Mouse (Mus musculus) stomach, embryonic 15.5 days (tissue): ENCODE results near the gene Agxt2. TPM values are rescaled to one million over a fixed set of nuclear protein-coding genes. Genes with fewer than 3 reads are reported as not detected.

Experiments used
- ATAC-seq: fragments of 200-750 bp; cut with Nextera tagmentation; 2 replicates; pipeline ENCODE4 v1.8.0; 2017; ENCODE audit warnings: low read depth, moderate number of reproducible peaks, moderate TSS enrichment; ENCODE audit not compliant: insufficient read depth, low FRiP score
- H3K27ac ChIP-seq: fragments of 300-500 bp; sonication (generic); 2 replicates; pipeline ENCODE4 v1.5.1; 2015; ENCODE audit warnings: mild to moderate bottlenecking, inconsistent platforms
- H3K27me3 ChIP-seq: fragments of 300-500 bp; sonication (generic); replicated peaks from 2 replicates; pipeline ENCODE4 v1.6.1; 2015; ENCODE audit warnings: inconsistent platforms
- H3K36me3 ChIP-seq: fragments of 300-500 bp; sonication (generic); 2 replicates; pipeline ENCODE4 v1.6.1; 2015; ENCODE audit warnings: inconsistent platforms
- H3K4me1 ChIP-seq: fragments of 300-500 bp; sonication (generic); 2 replicates; pipeline ENCODE4 v1.6.1; 2015; ENCODE audit warnings: inconsistent platforms
- H3K4me2 ChIP-seq: fragments of 300-500 bp; sonication (generic); 2 replicates; pipeline ENCODE4 v1.6.1; 2015; ENCODE audit warnings: mild to moderate bottlenecking, inconsistent platforms
- H3K4me3 ChIP-seq: fragments of 300-500 bp; sonication (generic); replicated peaks from 2 replicates; pipeline ENCODE4 v1.5.1; 2015; ENCODE audit warnings: inconsistent platforms
- H3K9ac ChIP-seq: fragments of 300-500 bp; sonication (generic); 2 replicates; pipeline ENCODE4 v1.6.1; 2015; ENCODE audit warnings: inconsistent platforms
- H3K9me3 ChIP-seq: fragments of 300-500 bp; sonication (generic); 2 replicates; pipeline ENCODE4 v1.6.1; 2016; ENCODE audit warnings: inconsistent platforms
- WGBS: fragments of 180-500 bp; shearing (Covaris S2); methylation state at CpG from one replicate; pipeline ENCODE4 v1.1.7; 2015; 5-methylcytosine and 5-hydroxymethylcytosine counted together
- polyA plus RNA-seq: library from polyadenylated mRNA; unstranded; fragments of >200 nt; fragmentation: Nextera tagmentation; extraction: Ambion mirVana; gene quantifications from 2 replicates; pipeline ENCODE4 v1.2.1, GENCODE M21; 2015

Agxt2 gene
- polyA plus RNA-seq, 1 experiment from 2014 or later: 0.80 TPM

DNA sequence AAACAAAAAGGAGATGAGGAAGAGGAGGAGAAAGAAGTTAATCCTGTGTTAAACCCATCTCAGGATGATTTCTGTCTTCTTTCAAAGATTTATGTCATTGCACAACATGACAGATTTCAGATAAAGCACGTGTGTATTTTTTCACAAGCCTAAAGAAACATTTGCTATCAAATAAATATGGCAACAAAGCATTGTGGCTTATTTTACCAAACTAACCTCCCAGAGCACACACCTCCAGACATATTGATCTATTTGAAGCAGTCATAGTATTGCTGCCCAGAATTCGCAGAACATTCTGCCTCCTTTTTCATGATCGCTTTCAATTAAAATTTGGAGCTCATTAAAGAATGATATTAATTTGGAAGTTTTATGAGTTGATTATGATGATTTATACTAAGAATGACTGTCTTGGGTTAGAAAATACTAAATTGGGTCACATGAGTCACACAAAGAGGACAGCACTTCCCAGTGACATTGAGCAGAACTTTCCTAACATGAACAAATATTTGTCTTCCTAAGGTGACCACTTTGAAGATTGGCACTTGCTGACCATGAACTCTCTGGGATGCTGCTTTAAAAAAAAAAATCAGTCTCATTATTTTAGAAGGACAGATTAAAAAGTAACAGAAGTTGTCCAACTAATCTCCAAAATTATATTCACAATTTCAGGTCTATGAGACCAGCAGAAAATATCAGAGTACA, 21.6 kb downstream of the Agxt2 start:
- 83% methylated on average over 3 of the region's 3 CpGs for WGBS
- Histone ChIP-seq H3K4me1 (no peaks in the 10 kb centered on the region), H3K4me3 (no peak overlapping the region), H3K27ac (no peak overlapping the region), H3K9ac (no peak overlapping the region), H3K9me3 (no peaks in the 10 kb centered on the region), H3K4me2 (no peak overlapping the region), H3K27me3 (no peaks in the 10 kb centered on the region), H3K36me3 (no peaks in the 10 kb centered on the region)
- no peak for ATAC-seq

GRCm38 (mm10) chr15:10387263-10387662, 28.9 kb downstream of the Agxt2 start:
- H3K4me3 ChIP-seq: no peak overlapping the region
- H3K4me1 ChIP-seq: no peaks in the 10 kb centered on the region
- no peak overlapping the region for H3K4me2 ChIP-seq
- no peak for ATAC-seq
- no peak overlapping the region for H3K9ac ChIP-seq
- no peaks in the 10 kb centered on the region for H3K36me3 ChIP-seq
- no peak overlapping the region for H3K27ac ChIP-seq
- no peaks in the 10 kb centered on the region for H3K9me3 ChIP-seq
- no peaks in the 10 kb centered on the region for H3K27me3 ChIP-seq
- WGBS: 80% methylated on average over 2 of the region's 2 CpGs

GRCm38 (mm10) chr15:10399795-10400194, 41.5 kb downstream of the Agxt2 start:
- Histone ChIP-seq H3K9ac (no peak overlapping the region), H3K27ac (no peak overlapping the region), H3K4me3 (no peak overlapping the region), H3K36me3 (no peaks in the 10 kb centered on the region), H3K4me1 (no peaks in the 10 kb centered on the region), H3K27me3 (no peaks in the 10 kb centered on the region), H3K9me3 (no peaks in the 10 kb centered on the region), H3K4me2 (no peak overlapping the region)
- WGBS: 45% methylated on average over 2 of the region's 2 CpGs
- peak; percentile 63; the same call in 1 of the 2 replicates for ATAC-seq

DNA sequence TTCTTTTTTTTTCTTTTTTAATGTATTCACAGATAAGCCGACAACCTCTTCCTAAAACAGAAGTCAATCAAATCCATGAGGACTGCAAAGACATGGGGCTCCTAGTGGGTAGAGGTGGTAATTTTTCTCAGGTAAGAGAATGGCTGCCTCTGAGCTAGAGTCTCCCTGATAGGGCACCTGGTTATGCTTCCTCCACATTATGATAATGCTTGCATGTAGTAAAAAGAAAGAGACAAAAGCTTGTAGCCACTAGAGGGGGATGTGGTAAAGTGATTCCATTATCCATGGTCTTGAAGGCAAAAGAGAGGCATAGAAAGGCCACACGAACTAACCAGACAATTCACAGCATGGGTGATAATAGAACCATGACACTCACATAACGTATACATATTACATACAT, 42.1 kb downstream of the Agxt2 start:
- Histone ChIP-seq H3K27me3 (no peaks in the 10 kb centered on the region), H3K9me3 (no peaks in the 10 kb centered on the region), H3K4me3 (no peak overlapping the region), H3K9ac (no peak overlapping the region), H3K36me3 (no peaks in the 10 kb centered on the region), H3K4me1 (no peaks in the 10 kb centered on the region), H3K27ac (no peak overlapping the region), H3K4me2 (no peak overlapping the region)
- no peak for ATAC-seq
- WGBS: 61% methylated on average over 3 of the region's 3 CpGs

GRCm38 (mm10) chr15:10409842-10410241, 51.5 kb downstream of the Agxt2 start:
- no peaks in the 10 kb centered on the region for H3K9me3 ChIP-seq
- no peaks in the 10 kb centered on the region for H3K36me3 ChIP-seq
- no peak overlapping the region for H3K27ac ChIP-seq
- no peak overlapping the region for H3K9ac ChIP-seq
- ATAC-seq: no peak
- H3K4me1 ChIP-seq: no peaks in the 10 kb centered on the region
- WGBS: 84% methylated on average over 3 of the region's 3 CpGs
- no peaks in the 10 kb centered on the region for H3K27me3 ChIP-seq
- no peak overlapping the region for H3K4me3 ChIP-seq
- no peak overlapping the region for H3K4me2 ChIP-seq

- Histone ChIP-seq H3K27me3 (no peaks in the 10 kb centered on the region), H3K9me3 (no peaks in the 10 kb centered on the region), H3K4me3 (no peak overlapping the region), H3K9ac (no peak overlapping the region), H3K4me2 (no peak overlapping the region), H3K4me1 (no peaks in the 10 kb centered on the region), H3K36me3 (no peaks in the 10 kb centered on the region), H3K27ac (no peak overlapping the region)
- ATAC-seq: no peak
- whole genome bisulfite sequencing: 83% methylated on average over 2 of the region's 2 CpGs
Measured at GRCm38 (mm10) chr15:10410881-10411280, 52.5 kb downstream of the Agxt2 start.

GRCm38 (mm10) chr15:10413656-10414055, 55.3 kb downstream of the Agxt2 start:
- H3K27ac ChIP-seq: no peak overlapping the region
- H3K4me2 ChIP-seq: no peak overlapping the region
- no peaks in the 10 kb centered on the region for H3K36me3 ChIP-seq
- H3K9ac ChIP-seq: no peak overlapping the region
- ATAC-seq: no peak
- H3K4me1 ChIP-seq: no peaks in the 10 kb centered on the region
- WGBS: 79% methylated on average over 6 of the region's 6 CpGs
- H3K9me3 ChIP-seq: no peaks in the 10 kb centered on the region
- H3K27me3 ChIP-seq: no peaks in the 10 kb centered on the region
- no peak overlapping the region for H3K4me3 ChIP-seq

GRCm38 (mm10) chr15:10421138-10421784, 62.9 kb downstream of the Agxt2 start:
- no peaks in the 10 kb centered on the region for H3K36me3 ChIP-seq
- no peak for ATAC-seq
- H3K9me3 ChIP-seq: no peaks in the 10 kb centered on the region
- H3K27ac ChIP-seq: no peak overlapping the region
- H3K4me3 ChIP-seq: no peak overlapping the region
- H3K4me1 ChIP-seq: no peaks in the 10 kb centered on the region
- H3K27me3 ChIP-seq: no peaks in the 10 kb centered on the region
- WGBS: 40% methylated on average over 7 of the region's 7 CpGs
- H3K9ac ChIP-seq: no peak overlapping the region
- no peak overlapping the region for H3K4me2 ChIP-seq

GRCm38 (mm10) chr15:10421785-10422144, 63.4 kb downstream of the Agxt2 start:
- no peak for ATAC-seq
- H3K9ac ChIP-seq: no peak overlapping the region
- no peaks in the 10 kb centered on the region for H3K36me3 ChIP-seq
- no peak overlapping the region for H3K4me3 ChIP-seq
- no peak overlapping the region for H3K27ac ChIP-seq
- no peaks in the 10 kb centered on the region for H3K9me3 ChIP-seq
- 74% methylated on average over 1 of the region's 1 CpGs for WGBS
- H3K4me2 ChIP-seq: no peak overlapping the region
- no peaks in the 10 kb centered on the region for H3K27me3 ChIP-seq
- no peaks in the 10 kb centered on the region for H3K4me1 ChIP-seq

DNA sequence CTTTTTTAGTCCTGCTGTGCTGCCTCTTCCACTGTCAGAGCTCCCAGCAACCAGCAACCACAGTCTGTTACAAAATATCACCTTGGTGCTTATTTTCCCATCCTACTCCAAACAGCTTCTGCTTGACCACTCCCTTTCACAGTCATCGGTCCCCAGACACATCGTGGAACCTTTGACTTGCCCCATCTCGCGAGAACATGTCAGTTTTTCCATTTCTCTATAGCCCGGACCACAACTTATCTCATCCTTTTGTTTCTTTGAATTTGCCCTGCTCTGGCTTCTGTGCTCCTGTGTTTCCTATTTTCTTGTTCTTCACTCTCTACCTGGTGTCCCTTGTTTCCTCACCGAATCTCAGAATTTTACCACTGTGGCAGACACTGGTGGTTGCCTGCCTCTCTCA, 67.8 kb downstream of the Agxt2 start:
- 85% methylated on average over 6 of the region's 6 CpGs for WGBS
- Histone ChIP-seq H3K4me2 (no peak overlapping the region), H3K9me3 (no peaks in the 10 kb centered on the region), H3K4me3 (no peak overlapping the region), H3K36me3 (no peaks in the 10 kb centered on the region), H3K27ac (no peak overlapping the region), H3K27me3 (no peaks in the 10 kb centered on the region), H3K4me1 (no peaks in the 10 kb centered on the region), H3K9ac (no peak overlapping the region)
- no peak for ATAC-seq

DNA sequence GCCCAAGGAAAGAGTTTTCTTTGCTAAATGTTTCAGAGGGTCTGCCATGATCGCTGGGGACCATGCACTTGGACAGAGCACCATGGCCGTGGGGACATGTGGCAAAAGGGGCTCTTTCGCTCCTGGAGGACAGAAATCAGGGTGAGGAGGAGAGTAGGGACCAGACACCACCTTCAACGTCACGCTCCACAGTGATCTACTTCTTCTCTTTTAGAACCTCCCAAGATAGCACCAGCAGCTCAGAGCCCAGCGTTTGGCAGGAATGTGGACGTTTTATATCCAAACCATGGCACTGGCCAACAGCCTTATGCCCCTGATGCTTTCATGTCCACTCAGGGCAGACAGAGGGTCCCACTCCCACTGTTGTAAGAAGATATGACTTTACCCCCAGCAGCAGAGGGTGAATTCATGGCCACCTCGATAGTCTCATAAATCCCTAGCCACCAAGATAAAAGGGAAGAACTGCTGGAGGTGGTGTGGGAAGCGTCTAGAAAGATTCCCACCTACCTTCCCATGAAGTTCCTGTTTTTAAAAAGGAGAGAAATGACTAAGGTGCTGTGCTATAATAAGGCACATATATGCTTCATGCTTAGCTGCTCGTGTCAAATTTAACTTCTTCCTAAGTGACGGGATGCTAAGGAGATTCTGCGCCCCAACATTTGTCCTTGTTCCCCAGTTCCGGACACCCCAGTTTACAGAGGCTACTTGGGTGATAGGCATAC, 68.4 kb downstream of the Agxt2 start:
- H3K9me3 ChIP-seq: no peaks in the 10 kb centered on the region
- H3K9ac ChIP-seq: no peak overlapping the region
- no peak overlapping the region for H3K27ac ChIP-seq
- ATAC-seq: no peak
- no peak overlapping the region for H3K4me2 ChIP-seq
- no peaks in the 10 kb centered on the region for H3K4me1 ChIP-seq
- no peaks in the 10 kb centered on the region for H3K36me3 ChIP-seq
- H3K27me3 ChIP-seq: no peaks in the 10 kb centered on the region
- WGBS: 91% methylated on average over 13 of the region's 13 CpGs
- no peak overlapping the region for H3K4me3 ChIP-seq

DNA sequence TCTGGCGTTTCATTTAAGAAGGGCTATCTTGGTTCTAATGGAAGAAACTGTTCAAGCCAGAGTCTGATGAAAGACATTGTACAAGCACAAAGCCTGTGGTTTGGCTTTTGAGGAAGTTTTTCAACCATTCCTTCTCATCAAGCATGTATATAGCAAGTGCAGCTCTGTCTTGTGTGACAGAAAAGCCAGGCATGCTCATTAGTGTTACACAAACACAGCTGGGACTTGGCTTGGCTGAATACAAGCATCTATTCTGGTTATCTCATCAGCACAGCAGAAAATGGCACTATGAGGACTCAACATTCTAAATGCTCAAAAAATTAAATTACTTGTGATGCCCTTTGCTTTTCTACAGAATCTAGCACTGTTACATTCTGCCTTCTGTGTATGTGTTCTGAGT, 78.6 kb downstream of the Agxt2 start:
- Histone ChIP-seq H3K4me3 (no peak overlapping the region), H3K27ac (no peak overlapping the region), H3K27me3 (no peaks in the 10 kb centered on the region), H3K9ac (no peak overlapping the region), H3K4me1 (no peaks in the 10 kb centered on the region), H3K9me3 (no peaks in the 10 kb centered on the region), H3K36me3 (no peaks in the 10 kb centered on the region), H3K4me2 (no peak overlapping the region)
- no peak for ATAC-seq
- WGBS: 86% methylated on average over 1 of the region's 1 CpGs
